Mouse (Mus musculus): ENCODE results near the gene Rps6kb2. TPM values are rescaled to one million over a fixed set of nuclear protein-coding genes. Genes with fewer than 3 reads are reported as not detected.
A peak's percentile ranks its signal among the peaks of the same experiment; 100 is the strongest.
"Not testable (repeated sequence)": the region's sequence is repeated elsewhere in the genome, so short reads cannot be mapped to it uniquely, and the experiment has no call there.

Gene Rps6kb2
- polyA plus RNA-seq, 1 experiment from 2014 or later: 59.7 TPM

GRCm38 (mm10) chr19:4122411-4123370 is 40.5 kb downstream of the Rps6kb2 start:
- H3K4me1 ChIP-seq: peaks cover 18% of the 10 kb centered on the region
- no peak overlapping the region for H3K9ac ChIP-seq
- peaks cover 7% of the 10 kb centered on the region for H3K36me3 ChIP-seq
- H3K4me2 ChIP-seq (replicated peaks): no peak overlapping the region
- ATAC-seq (ENCODE audit: insufficient number of reproducible peaks, insufficient read depth, low FRiP score, low TSS enrichment): no peak
- H3K4me3 ChIP-seq: no peak overlapping the region
- no peak overlapping the region for H3K27ac ChIP-seq
- no peaks in the 10 kb centered on the region for H3K27me3 ChIP-seq
- WGBS: 86% methylated on average over 7 of the region's 7 CpGs
- H3K9me3 ChIP-seq: no peaks in the 10 kb centered on the region

- 62% methylated on average over 6 of the region's 6 CpGs for WGBS
Measured at GRCm38 (mm10) chr19:4121896-4122295, 41.3 kb downstream of the Rps6kb2 start.

GRCm38 (mm10) chr19:4121097-4121805 is 41.9 kb downstream of the Rps6kb2 start:
- 3% methylated on average over 38 of the region's 38 CpGs for WGBS
- no peaks in the 10 kb centered on the region for H3K27me3 ChIP-seq
- peak overlapping the region; percentile 60 for H3K9ac ChIP-seq
- no peaks in the 10 kb centered on the region for H3K9me3 ChIP-seq
- ATAC-seq (ENCODE audit: insufficient number of reproducible peaks, insufficient read depth, low FRiP score, low TSS enrichment): peak; percentile 44
- H3K4me3 ChIP-seq: peak overlapping the region; percentile 51
- H3K4me2 ChIP-seq (replicated peaks): peak overlapping the region; percentile 54
- 0 out of 2 replicates have a peak, but pooled peaks cover 9% of the 10 kb centered on the region for H3K4me1 ChIP-seq
- H3K27ac ChIP-seq: peak overlapping the region; percentile 84
- H3K36me3 ChIP-seq: peaks cover 22% of the 10 kb centered on the region

More at GRCm38 (mm10) chr19:4121896-4122295, 41.3 kb downstream of the Rps6kb2 start:
- Histone ChIP-seq H3K4me2 (replicated peaks) (peak overlapping the region; percentile 54; the same call in 1 of the 2 replicates), H3K4me1 (peaks cover 15% of the 10 kb centered on the region), H3K36me3 (peaks cover 15% of the 10 kb centered on the region)
- H3K9ac ChIP-seq; ATAC-seq (ENCODE audit: insufficient number of reproducible peaks, insufficient read depth, low FRiP score, low TSS enrichment); H3K4me3 ChIP-seq; H3K9me3 ChIP-seq; H3K27me3 ChIP-seq; H3K27ac ChIP-seq: not testable (repeated sequence)

- Histone ChIP-seq H3K4me3 (peak overlapping the region; percentile 51), H3K27ac (no peak overlapping the region), H3K27me3 (no peaks in the 10 kb centered on the region), H3K9ac (no peak overlapping the region), H3K4me2 (replicated peaks) (peak overlapping the region; percentile 54), H3K36me3 (peaks cover 28% of the 10 kb centered on the region), H3K9me3 (no peaks in the 10 kb centered on the region), H3K4me1 (0 out of 2 replicates have a peak, but pooled peaks cover 9% of the 10 kb centered on the region)
- ATAC-seq (ENCODE audit: insufficient number of reproducible peaks, insufficient read depth, low FRiP score, low TSS enrichment): no peak
- WGBS: 95% methylated on average over 2 of the region's 2 CpGs
Measured at GRCm38 (mm10) chr19:4120496-4120895, 42.7 kb downstream of the Rps6kb2 start.

DNA sequence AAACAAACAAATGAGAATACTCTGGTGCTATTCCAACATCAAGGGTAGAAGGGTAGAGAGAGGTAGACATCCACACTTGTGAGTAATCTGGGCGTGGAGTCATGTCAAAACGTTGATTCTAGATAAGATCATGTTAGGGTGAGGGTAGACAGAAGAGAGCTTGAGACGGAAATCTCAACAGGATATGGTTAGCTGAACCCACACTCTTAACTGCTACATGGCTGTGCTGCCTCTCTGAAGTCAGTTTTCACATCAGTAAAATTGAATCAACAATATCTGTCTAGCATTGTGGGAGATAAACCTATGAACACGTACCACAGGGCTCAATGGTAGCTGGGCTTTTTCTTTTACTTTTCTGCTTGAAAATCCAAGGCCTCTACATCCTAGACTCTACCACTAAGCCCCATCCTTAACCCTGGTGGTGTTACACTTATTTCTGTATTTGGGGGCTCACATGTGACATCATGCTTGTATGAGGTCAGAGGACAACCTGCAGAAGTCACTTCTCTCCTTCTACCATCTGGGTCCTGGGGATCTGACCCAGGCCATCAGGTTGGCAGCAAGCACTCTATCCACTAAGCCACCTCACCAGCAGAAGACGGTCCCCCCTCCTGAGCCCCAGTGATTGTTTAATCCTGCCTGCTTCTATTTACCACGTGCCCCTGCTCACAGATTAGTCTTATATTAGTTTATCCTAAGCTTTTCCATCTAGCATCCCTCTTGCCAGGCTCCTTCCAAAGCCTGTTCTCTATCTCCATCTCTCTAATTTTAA is 43.3 kb downstream of the Rps6kb2 start:
- Histone ChIP-seq H3K27ac (no peak overlapping the region), H3K4me3 (peak overlapping the region; percentile 51; the same call in 1 of the 2 replicates), H3K9ac (no peak overlapping the region), H3K27me3 (no peaks in the 10 kb centered on the region), H3K4me1 (0 out of 2 replicates have a peak, but pooled peaks cover 9% of the 10 kb centered on the region), H3K9me3 (no peaks in the 10 kb centered on the region), H3K4me2 (replicated peaks) (peak overlapping the region; percentile 54), H3K36me3 (peaks cover 34% of the 10 kb centered on the region)
- WGBS: 88% methylated on average over 6 of the region's 6 CpGs
- ATAC-seq (ENCODE audit: insufficient number of reproducible peaks, insufficient read depth, low FRiP score, low TSS enrichment): no peak

- Histone ChIP-seq H3K36me3 (peaks cover 50% of the 10 kb centered on the region), H3K27ac (no peak overlapping the region), H3K9me3 (no peaks in the 10 kb centered on the region), H3K27me3 (no peaks in the 10 kb centered on the region), H3K4me3 (no peak overlapping the region), H3K9ac (no peak overlapping the region), H3K4me2 (replicated peaks) (no peak overlapping the region), H3K4me1 (peaks cover 14% of the 10 kb centered on the region; the same call in 1 of the 2 replicates)
- no peak for ATAC-seq (ENCODE audit: insufficient number of reproducible peaks, insufficient read depth, low FRiP score, low TSS enrichment)
- 86% methylated on average over 2 of the region's 2 CpGs for WGBS
Measured at GRCm38 (mm10) chr19:4118350-4118749, 44.8 kb downstream of the Rps6kb2 start.

DNA sequence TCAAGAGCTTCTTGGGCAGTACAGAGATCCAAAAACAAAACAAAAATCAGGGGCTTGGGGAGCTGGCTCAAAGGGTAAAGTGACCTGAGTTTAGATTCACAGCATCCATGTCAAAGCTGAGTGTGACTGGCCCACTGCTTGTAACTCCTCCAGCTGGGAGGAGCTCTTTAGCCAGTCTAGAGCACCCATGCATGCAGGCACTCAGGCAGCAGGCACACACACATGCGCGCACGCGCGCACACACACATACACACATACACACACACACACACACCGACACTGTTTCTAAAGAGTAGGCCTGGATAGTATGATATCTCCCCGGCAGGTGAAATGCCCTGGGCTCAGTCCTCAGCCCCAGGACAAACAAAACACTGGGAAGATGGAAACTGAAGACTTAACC is 46.1 kb downstream of the Rps6kb2 start:
- Histone ChIP-seq H3K27me3 (no peaks in the 10 kb centered on the region), H3K9me3 (no peaks in the 10 kb centered on the region), H3K36me3 (peaks cover 62% of the 10 kb centered on the region), H3K9ac (no peak overlapping the region), H3K4me1 (peaks cover 16% of the 10 kb centered on the region; the same call in 1 of the 2 replicates), H3K27ac (no peak overlapping the region), H3K4me3 (no peak overlapping the region), H3K4me2 (replicated peaks) (no peak overlapping the region)
- 98% methylated on average over 7 of the region's 7 CpGs for WGBS
- ATAC-seq (ENCODE audit: insufficient number of reproducible peaks, insufficient read depth, low FRiP score, low TSS enrichment): no peak

DNA sequence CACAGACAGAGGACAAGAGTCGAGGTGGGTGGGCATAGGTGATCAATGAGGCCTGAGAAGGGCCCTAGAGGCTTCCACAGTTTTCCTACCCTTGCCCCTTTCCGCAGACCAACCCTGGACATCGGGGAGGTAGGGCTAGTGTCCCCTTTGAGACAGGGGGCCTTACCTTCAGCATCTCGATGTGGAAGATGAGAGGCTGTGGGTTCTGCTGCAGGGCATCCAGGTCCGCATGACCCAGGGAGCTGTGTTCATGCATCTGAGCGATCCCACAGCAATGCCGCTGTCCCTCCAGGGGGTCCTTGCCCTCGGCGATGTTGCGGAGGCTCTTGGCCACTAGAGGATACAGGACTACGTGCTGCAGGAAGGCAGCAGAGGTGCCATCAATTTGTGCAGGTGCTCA is 47.3 kb downstream of the Rps6kb2 start:
- Histone ChIP-seq H3K4me2 (replicated peaks) (no peak overlapping the region), H3K36me3 (peaks cover 69% of the 10 kb centered on the region), H3K27me3 (no peaks in the 10 kb centered on the region), H3K4me3 (no peak overlapping the region), H3K9me3 (no peaks in the 10 kb centered on the region), H3K4me1 (peaks cover 15% of the 10 kb centered on the region; the same call in 1 of the 2 replicates), H3K9ac (no peak overlapping the region), H3K27ac (no peak overlapping the region)
- WGBS: 86% methylated on average over 11 of the region's 11 CpGs
- ATAC-seq (ENCODE audit: insufficient number of reproducible peaks, insufficient read depth, low FRiP score, low TSS enrichment): no peak

DNA sequence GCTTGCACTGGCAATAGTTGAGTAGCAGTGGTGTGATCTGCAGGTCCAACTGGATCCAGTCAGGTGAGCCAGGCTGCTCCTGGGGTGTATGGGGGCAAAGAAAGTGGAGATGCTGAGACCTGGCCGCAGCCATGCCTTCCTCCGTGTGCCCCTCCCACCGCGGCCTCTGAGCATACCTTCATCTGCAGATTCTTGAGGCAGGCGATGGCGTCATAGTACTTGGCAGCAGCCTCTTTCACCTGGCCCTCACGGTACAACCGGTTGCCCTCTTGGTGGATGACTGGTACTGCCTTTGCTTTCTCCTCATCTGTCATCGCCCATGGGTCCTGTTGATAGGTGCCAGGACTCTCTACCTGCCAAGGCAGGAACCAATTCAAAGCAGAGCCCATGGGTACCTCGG is 48.0 kb downstream of the Rps6kb2 start:
- Histone ChIP-seq H3K27me3 (no peaks in the 10 kb centered on the region), H3K4me2 (replicated peaks) (no peak overlapping the region), H3K9ac (no peak overlapping the region), H3K4me3 (no peak overlapping the region), H3K27ac (no peak overlapping the region), H3K36me3 (peaks cover 69% of the 10 kb centered on the region), H3K9me3 (no peaks in the 10 kb centered on the region), H3K4me1 (peaks cover 8% of the 10 kb centered on the region; the same call in 1 of the 2 replicates)
- WGBS: 95% methylated on average over 10 of the region's 10 CpGs
- no peak for ATAC-seq (ENCODE audit: insufficient number of reproducible peaks, insufficient read depth, low FRiP score, low TSS enrichment)

DNA sequence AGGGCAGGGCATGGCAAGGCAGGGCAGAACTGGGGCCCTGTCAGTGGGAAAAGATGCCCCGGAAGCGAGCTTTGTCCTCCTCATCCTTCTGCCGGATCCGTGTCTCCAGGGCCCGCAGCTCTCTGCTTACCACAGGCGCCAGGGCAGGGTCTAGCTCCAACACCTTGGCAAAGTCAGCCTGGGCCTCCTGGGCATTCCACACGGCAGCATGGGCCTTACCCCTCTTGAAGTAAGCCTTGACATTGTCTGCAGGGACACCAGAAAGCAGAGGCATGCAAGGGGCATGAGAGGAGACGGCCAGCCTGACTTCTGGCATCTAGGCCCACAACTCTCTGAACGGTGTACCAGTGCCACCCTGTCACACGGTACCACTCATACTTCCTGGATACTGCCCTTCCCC is 48.6 kb downstream of the Rps6kb2 start:
- no peak overlapping the region for H3K4me2 ChIP-seq (replicated peaks)
- H3K4me3 ChIP-seq: no peak overlapping the region
- no peak for ATAC-seq (ENCODE audit: insufficient number of reproducible peaks, insufficient read depth, low FRiP score, low TSS enrichment)
- H3K36me3 ChIP-seq: peaks cover 69% of the 10 kb centered on the region
- H3K9me3 ChIP-seq: no peaks in the 10 kb centered on the region
- H3K27me3 ChIP-seq: no peaks in the 10 kb centered on the region
- no peak overlapping the region for H3K27ac ChIP-seq
- WGBS: 88% methylated on average over 10 of the region's 10 CpGs
- no peak overlapping the region for H3K9ac ChIP-seq
- H3K4me1 ChIP-seq: peaks cover 7% of the 10 kb centered on the region; the same call in 1 of the 2 replicates

DNA sequence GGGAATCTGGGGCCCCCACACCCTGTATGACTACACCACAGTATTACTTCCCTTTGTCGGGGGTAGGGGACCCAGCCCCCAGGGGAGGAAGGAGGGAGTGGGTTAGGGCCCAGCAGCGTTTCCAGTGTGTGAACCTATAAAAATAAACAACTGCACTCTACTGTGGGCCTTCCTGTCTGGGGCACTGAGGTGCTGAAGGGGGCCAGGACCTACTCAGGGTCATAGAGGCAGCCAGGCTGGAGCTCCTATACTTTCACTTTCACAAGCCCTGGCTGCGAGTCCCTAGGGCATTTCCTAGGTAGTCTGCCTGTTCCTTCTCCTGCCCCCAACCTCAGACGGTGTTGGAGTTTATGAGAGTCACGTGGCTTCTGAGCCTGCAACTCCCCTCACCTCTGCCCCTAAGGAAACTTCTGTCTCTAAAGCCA is 49.3 kb downstream of the Rps6kb2 start:
- H3K27me3 ChIP-seq: no peaks in the 10 kb centered on the region
- ATAC-seq (ENCODE audit: insufficient number of reproducible peaks, insufficient read depth, low FRiP score, low TSS enrichment): no peak
- 48% methylated on average over 5 of the region's 5 CpGs for WGBS
- H3K4me2 ChIP-seq (replicated peaks): no peak overlapping the region
- H3K36me3 ChIP-seq: peaks cover 69% of the 10 kb centered on the region
- H3K27ac ChIP-seq: no peak overlapping the region
- no peaks in the 10 kb centered on the region for H3K9me3 ChIP-seq
- no peak overlapping the region for H3K4me3 ChIP-seq
- H3K4me1 ChIP-seq: peaks cover 7% of the 10 kb centered on the region; the same call in 1 of the 2 replicates
- H3K9ac ChIP-seq: no peak overlapping the region
